Mouse (Mus musculus) G1E (cell line): ENCODE results near the gene Gadd45b. TPM values are rescaled to one million over a fixed set of nuclear protein-coding genes. Genes with fewer than 3 reads are reported as not detected.
A peak's percentile ranks its signal among the peaks of the same experiment; 100 is the strongest.

Experiments
- ATAC-seq: 2 replicates; pipeline ENCODE4 v1.8.0; 2016; ENCODE audit warnings: mild to moderate bottlenecking; ENCODE audit not compliant: insufficient number of reproducible peaks, poor library complexity, low FRiP score, severe bottlenecking; ENCODE audit errors: extremely low read depth
- DNase-seq: peaks from one replicate; pipeline ENCODE4 v3.0.0; 2012; ENCODE audit warnings: low spot score
- H3K27me3 ChIP-seq: 2 replicates; pipeline ENCODE4 v1.6.1; 2012; ENCODE audit warnings: mild to moderate bottlenecking, low read length, inconsistent platforms; ENCODE audit not compliant: insufficient read depth
- H3K36me3 ChIP-seq: replicated peaks from 2 replicates; pipeline ENCODE3; 2012; ENCODE audit warnings: mild to moderate bottlenecking, inconsistent platforms
- H3K4me1 ChIP-seq: 2 replicates; pipeline ENCODE4 v1.6.1; 2012; ENCODE audit warnings: low read depth, low read length, inconsistent platforms, mixed read lengths; ENCODE audit not compliant: insufficient read depth
- H3K4me3 ChIP-seq: 2 replicates; pipeline ENCODE4 v1.5.1; 2012; ENCODE audit warnings: low read depth, mild to moderate bottlenecking, inconsistent platforms, low read length, moderate library complexity, mixed read lengths
- H3K9me3 ChIP-seq: replicated peaks from 2 replicates; pipeline ENCODE4 v1.6.1; 2012; ENCODE audit warnings: inconsistent platforms
- CTCF ChIP-seq: IDR thresholded peaks from 2 replicates; pipeline ENCODE4 v1.5.1; 2012; ENCODE audit warnings: low read depth, low read length, inconsistent platforms, mixed read lengths
- GATA1 ChIP-seq: IDR thresholded peaks from 2 replicates; pipeline ENCODE4 v1.6.1; 2012; ENCODE audit warnings: borderline replicate concordance, low read length, inconsistent platforms, mixed read lengths
- GATA2 ChIP-seq: IDR thresholded peaks from 2 replicates; pipeline ENCODE4 v1.6.1; 2012; ENCODE audit warnings: low read depth, low read length, inconsistent platforms, borderline replicate concordance
- POLR2AphosphoS5 ChIP-seq: IDR thresholded peaks from 2 replicates; pipeline ENCODE4 v1.6.1; 2012; ENCODE audit warnings: low read depth, low read length, inconsistent platforms; ENCODE audit not compliant: insufficient replicate concordance
- TAL1 ChIP-seq: conservative IDR thresholded peaks from 2 replicates; pipeline ENCODE4 v1.6.1; 2012; ENCODE audit warnings: low read depth, low read length, inconsistent platforms, mixed read lengths
- polyA plus RNA-seq: library from polyadenylated mRNA; stranded (reverse); fragments of >175 nt; gene quantifications from 2 replicates; pipeline ENCODE4 v1.2.3, GENCODE M21; 2012
- total RNA-seq, 2 experiments: library from RNA; stranded (forward) in 1 of 2; stranded (reverse) in 1 of 2; fragments of 200-1000 nt in 1 of 2; fragments of >200 nt in 1 of 2; fragmentation: Nextera tagmentation in 1 of 2; gene quantifications; 2 replicates each; pipeline ENCODE4 v1.2.3; 2014 to 2017

Gene Gadd45b
- total and polyA plus RNA-seq, 3 experiments = 1.1 to 5.7 (median 3.7) TPM

- peaks cover 40% of the 10 kb centered on the region for H3K36me3 ChIP-seq
- H3K9me3 ChIP-seq = no peaks in the 10 kb centered on the region
- TF ChIP-seq GATA2 (no peak), TAL1 (no peak), CTCF (no peak), POLR2AphosphoS5 (no peak), GATA1 (no peak)
- peaks cover 20% of the 10 kb centered on the region; the same call in 1 of the 2 replicates for H3K27me3 ChIP-seq
- ATAC-seq (peak; percentile 94), DNase-seq (peak; percentile 95)
- peak within 1 kb of the TSS; percentile 97 for H3K4me3 ChIP-seq
- H3K4me1 ChIP-seq = peaks cover 47% of the 10 kb centered on the region
Measured at GRCm38 (mm10) chr10:80900318-80901247, 29.3 kb upstream of the Gadd45b start, which contains the start of gene Timm13. Gene Timm13 (minus strand): TSS chr10:80900969.

DNA sequence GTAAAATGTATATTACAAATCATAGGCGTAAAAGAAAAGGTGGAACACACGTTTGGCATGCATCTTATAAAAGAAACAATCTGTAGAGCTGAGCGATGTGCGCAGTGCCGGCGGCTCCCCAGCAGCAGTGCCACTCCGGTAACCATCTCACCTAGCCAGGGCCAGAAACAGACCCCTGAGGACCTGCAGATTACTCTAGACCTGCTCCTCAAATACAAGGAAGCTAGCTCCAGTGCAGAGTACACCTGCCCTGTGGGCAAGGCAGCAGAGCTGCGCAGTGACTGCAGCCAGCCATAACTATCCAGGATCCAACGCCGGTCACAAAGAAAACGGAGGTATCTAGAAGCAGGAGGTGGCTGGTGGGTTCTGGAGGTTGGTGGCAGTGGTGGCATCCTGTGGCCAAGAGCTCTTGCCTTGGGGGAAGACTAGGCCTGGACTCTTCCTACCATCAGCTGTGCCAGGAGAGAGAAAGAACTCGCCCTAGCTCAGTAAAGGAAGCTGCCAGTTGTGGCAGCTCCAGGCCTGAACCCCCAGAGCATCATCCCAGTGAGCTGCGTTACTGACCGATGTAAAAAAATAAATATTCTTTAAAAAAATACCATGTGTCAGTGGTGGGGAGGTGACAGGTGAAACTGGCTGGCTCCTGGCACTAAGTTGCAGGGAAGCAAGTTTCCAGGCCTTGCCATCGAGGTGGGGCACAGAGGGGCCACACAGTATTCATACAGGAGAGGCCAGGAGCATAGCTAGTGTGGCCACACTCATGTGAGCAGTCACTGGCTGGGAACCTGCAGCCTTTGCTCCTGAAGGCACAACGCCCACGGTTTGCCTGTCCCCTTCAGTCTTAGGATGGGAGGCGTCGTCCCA is 28.2 kb upstream of the Gadd45b start:
- H3K4me3 ChIP-seq = peak overlapping the region; percentile 64; the same call in 1 of the 2 replicates
- DNase-seq (no peak), ATAC-seq (no peak)
- H3K4me1 ChIP-seq = peaks cover 46% of the 10 kb centered on the region
- TF ChIP-seq GATA1 = no peak
- TF ChIP-seq CTCF = no peak
- no peak for TF ChIP-seq GATA2
- TF ChIP-seq TAL1 = no peak
- no peak for TF ChIP-seq POLR2AphosphoS5
- no peaks in the 10 kb centered on the region for H3K9me3 ChIP-seq
- H3K36me3 ChIP-seq = peaks cover 35% of the 10 kb centered on the region
- peaks cover 25% of the 10 kb centered on the region; the same call in 1 of the 2 replicates for H3K27me3 ChIP-seq

DNA sequence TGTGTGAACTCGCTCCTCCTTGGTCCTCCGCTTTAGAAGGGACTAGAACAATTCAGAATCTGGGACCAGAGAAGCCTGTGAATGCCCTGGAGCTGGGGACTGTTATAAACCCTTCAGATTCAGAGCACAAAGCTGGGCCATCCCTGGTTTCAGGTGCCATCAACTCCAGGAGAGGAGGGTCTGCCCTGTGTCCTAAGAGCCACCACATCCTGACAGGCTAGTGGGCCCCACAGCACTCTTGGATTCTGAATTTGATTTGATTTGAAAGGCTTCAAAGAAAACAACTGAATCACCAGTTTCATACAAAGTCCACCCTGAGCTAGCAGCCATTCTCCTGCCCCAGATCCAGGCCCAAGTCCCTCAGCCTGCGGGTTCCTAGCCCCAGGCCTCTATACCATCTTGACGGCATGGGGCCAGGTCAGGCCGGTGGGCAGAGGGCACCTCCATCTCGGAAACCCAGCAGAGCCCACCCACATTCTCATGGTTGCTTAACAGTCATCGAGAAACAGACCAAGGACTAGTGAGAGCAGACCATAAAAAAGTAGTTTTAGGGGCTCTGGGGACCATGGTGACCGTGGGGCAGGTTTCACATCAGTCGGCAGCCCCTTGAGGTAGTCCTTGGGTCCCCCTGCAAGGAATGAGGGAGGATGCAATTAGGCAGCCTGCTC is 27.5 kb upstream of the Gadd45b start:
- no peak overlapping the region for H3K4me3 ChIP-seq
- H3K4me1 ChIP-seq = peaks cover 43% of the 10 kb centered on the region
- DNase-seq (no peak), ATAC-seq (no peak)
- peaks cover 29% of the 10 kb centered on the region; the same call in 1 of the 2 replicates for H3K27me3 ChIP-seq
- no peaks in the 10 kb centered on the region for H3K9me3 ChIP-seq
- no peak for TF ChIP-seq GATA2
- TF ChIP-seq GATA1 = no peak
- TF ChIP-seq POLR2AphosphoS5 = no peak
- no peak for TF ChIP-seq TAL1
- TF ChIP-seq CTCF = no peak
- peaks cover 27% of the 10 kb centered on the region for H3K36me3 ChIP-seq

DNA sequence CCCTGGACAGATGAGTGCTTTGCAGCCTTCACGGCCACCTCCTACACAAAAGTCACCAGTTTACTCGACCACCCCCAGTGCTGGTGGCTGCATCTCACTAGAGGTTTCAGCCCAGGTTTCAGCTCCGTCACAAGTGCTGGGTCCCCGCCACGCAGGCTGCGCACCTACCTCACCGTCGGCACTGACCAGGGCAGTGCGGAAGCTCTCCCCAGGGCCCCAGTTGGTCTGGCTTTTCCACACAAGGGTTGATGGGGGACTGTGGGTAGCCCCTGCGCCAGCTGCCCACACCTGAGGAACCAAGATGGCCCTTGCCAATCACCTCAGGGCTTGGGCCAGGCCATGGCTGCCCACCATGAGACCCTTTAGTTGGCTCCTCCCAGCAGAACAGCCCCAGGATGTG is 26.6 kb upstream of the Gadd45b start:
- TF ChIP-seq GATA2 = no peak
- TF ChIP-seq TAL1 = no peak
- TF ChIP-seq POLR2AphosphoS5 = no peak
- TF ChIP-seq CTCF = no peak
- no peak for TF ChIP-seq GATA1
- H3K36me3 ChIP-seq = peaks cover 18% of the 10 kb centered on the region

DNA sequence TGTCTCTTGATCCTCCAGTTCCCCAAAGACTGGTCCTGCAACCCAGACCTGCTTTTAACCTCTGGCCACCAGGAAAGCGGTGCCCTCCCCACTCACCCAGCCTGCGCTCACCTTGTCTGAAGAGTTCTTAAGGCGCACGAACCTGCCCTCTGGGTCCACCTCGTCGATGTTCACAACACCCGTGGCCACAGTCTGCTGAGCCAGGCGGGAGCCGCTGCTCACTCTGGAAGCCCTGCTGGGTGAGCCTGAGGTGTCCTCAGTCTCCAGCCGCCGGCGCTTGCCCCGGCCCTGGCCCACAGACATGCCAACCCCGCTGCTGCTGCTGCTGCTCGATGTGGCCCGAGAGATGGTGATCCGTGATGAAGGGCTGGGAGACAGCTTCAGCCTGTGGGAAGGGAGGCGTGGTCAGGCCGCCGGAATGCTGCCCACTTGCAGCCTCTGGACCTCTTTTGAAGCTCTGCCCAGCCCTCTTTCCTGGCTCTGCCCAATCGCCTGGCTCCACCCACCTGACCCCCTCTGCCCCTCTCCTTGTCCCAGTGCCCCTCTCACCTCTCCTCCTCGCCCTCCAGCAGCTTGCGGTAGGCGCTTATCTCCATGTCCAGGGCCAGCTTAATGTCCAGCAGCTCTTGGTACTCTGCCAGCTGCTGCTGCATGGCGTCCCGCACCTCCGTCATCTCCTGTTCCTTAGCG is 25.7 kb upstream of the Gadd45b start:
- Histone ChIP-seq H3K4me1 (peaks cover 27% of the 10 kb centered on the region), H3K9me3 (no peaks in the 10 kb centered on the region), H3K36me3 (peaks cover 10% of the 10 kb centered on the region), H3K27me3 (peaks cover 44% of the 10 kb centered on the region), H3K4me3 (no peak overlapping the region)
- ATAC-seq = no peak
- DNase-seq = no peak
- TF ChIP-seq GATA2 = no peak
- no peak for TF ChIP-seq CTCF
- TF ChIP-seq POLR2AphosphoS5 = no peak
- TF ChIP-seq GATA1 = no peak
- TF ChIP-seq TAL1 = no peak

More for the DNA sequence above, 26.6 kb upstream of the Gadd45b start:
- Histone ChIP-seq H3K4me1 (peaks cover 35% of the 10 kb centered on the region), H3K27me3 (peaks cover 36% of the 10 kb centered on the region; the same call in 1 of the 2 replicates), H3K4me3 (no peak overlapping the region), H3K9me3 (no peaks in the 10 kb centered on the region)
- DNase-seq (no peak), ATAC-seq (no peak)
